Mouse (Mus musculus): ENCODE results near the gene 1700020L24Rik. TPM values are rescaled to one million over a fixed set of nuclear protein-coding genes. Genes with fewer than 3 reads are reported as not detected.

The 1700020L24Rik gene
- polyA plus RNA-seq, 1 experiment from 2014 or later = 1.5 TPM

DNA sequence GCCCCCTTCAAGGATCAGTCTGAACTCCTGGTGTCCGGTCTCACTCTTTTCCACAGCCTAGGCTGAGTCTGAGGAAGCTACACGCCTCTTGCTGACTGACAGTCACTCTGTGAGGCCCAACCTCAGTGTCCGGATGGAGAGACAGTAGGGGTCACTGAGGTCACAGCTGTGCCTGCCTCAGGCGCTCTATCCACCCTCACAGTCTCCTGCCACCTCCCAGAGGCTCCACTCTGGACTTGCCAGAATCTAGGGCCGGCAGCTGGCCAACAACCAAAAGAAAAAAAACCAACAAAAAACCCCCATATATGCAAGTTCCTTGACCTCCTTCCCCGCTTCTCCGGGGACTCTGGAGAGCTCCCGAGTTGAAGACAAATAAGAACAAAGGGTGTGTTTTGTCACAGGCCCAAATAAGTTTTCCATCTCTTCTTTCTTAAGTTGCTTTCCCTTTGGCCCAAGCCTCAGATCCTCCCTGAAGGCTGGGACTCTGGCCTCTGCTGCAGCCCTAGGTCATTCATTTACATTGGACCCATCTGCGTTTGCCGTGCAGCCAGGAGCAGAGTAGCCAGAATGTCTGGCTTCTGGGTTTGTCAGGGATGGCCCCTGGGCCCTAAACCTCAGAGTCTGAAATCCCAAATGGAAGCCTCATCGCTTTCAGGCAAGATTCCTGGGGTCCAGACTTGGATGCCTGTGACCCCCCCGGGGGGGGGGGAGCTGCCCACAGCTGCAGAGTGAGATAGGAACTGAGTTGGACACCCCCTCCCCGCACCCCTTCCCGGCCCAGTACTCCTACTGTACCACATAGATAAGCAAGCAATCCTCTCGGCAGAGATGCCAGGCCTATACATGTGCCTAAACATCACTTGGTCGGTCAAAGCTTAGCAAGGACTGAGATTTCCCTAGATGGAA lies 10.8 kb downstream of the 1700020L24Rik start:
- Histone ChIP-seq H3K27me3 (replicated peaks; ENCODE audit: control insufficient read depth, insufficient read depth, low read length) (peaks cover 14% of the 10 kb centered on the region), H3K27ac (ENCODE audit: low read length) (peak overlapping the region; percentile 28; the same call in 1 of the 2 replicates), H3K36me3 (ENCODE audit: control insufficient read depth, insufficient read depth, low read length) (no peaks in the 10 kb centered on the region), H3K4me1 (ENCODE audit: control insufficient read depth, insufficient read depth, low read length) (peaks cover 27% of the 10 kb centered on the region), H3K4me2 (ENCODE audit: low read depth, low read length) (no peak overlapping the region), H3K9me3 (ENCODE audit: control insufficient read depth, low read length) (no peaks in the 10 kb centered on the region), H3K4me3 (ENCODE audit: low read length) (no peak overlapping the region), H3K9ac (ENCODE audit: low read depth, low read length) (no peak overlapping the region)
- 44% methylated on average over 16 of the region's 16 CpGs for WGBS
- no peak for ATAC-seq

DNA sequence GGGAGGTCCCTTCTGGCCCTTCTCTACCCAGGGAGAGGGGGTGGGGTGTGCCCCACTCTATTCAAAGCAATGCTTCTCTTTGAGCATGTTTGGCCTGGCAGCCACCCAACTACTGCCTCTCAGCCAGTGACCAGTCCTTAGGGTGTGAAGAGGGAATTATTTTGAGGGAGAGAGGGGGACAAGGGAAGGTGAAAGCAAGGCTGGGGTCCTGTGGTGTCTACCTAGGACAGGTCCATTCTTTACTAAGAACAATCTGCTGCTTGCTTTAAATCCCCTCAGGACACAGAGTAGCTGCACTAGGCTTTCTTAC lies 11.4 kb downstream of the 1700020L24Rik start:
- no peak overlapping the region for H3K4me3 ChIP-seq (ENCODE audit: low read length)
- H3K27me3 ChIP-seq (replicated peaks; ENCODE audit: control insufficient read depth, insufficient read depth, low read length) = peaks cover 9% of the 10 kb centered on the region
- peaks cover 28% of the 10 kb centered on the region for H3K4me1 ChIP-seq (ENCODE audit: control insufficient read depth, insufficient read depth, low read length)
- H3K36me3 ChIP-seq (ENCODE audit: control insufficient read depth, insufficient read depth, low read length) = no peaks in the 10 kb centered on the region
- H3K9ac ChIP-seq (ENCODE audit: low read depth, low read length) = no peak overlapping the region
- H3K27ac ChIP-seq (ENCODE audit: low read length) = peak overlapping the region; percentile 31; the same call in 1 of the 2 replicates
- ATAC-seq = no peak
- no peak overlapping the region for H3K4me2 ChIP-seq (ENCODE audit: low read depth, low read length)
- H3K9me3 ChIP-seq (ENCODE audit: control insufficient read depth, low read length) = no peaks in the 10 kb centered on the region

DNA sequence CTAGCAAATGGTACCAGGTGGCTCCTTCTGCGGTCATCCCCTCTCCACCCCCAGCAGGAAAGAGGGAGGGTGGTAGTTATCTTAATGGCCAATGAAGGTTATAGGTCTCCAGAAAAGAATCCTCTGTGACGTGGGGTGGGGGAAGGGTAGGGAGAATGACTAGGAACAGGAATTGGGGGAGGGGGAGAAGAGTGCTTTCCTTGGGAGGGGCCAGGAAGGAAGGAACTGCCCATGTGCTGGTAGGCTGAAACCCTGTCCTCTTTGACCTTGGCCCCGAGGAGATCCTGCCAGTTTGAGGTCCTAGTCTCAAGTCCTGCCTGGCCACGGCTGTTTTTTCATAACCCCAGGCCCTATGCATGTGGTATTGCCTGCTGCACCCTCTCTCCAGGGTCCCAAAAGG lies 11.8 kb downstream of the 1700020L24Rik start:
- Histone ChIP-seq H3K4me1 (ENCODE audit: control insufficient read depth, insufficient read depth, low read length) (peaks cover 31% of the 10 kb centered on the region), H3K27ac (ENCODE audit: low read length) (peak overlapping the region; percentile 31; the same call in 1 of the 2 replicates), H3K9me3 (ENCODE audit: control insufficient read depth, low read length) (no peaks in the 10 kb centered on the region), H3K27me3 (replicated peaks; ENCODE audit: control insufficient read depth, insufficient read depth, low read length) (peaks cover 5% of the 10 kb centered on the region), H3K4me2 (ENCODE audit: low read depth, low read length) (no peak overlapping the region), H3K36me3 (ENCODE audit: control insufficient read depth, insufficient read depth, low read length) (no peaks in the 10 kb centered on the region), H3K9ac (ENCODE audit: low read depth, low read length) (no peak overlapping the region), H3K4me3 (ENCODE audit: low read length) (no peak overlapping the region)
- no peak for ATAC-seq
- 55% methylated on average over 4 of the region's 4 CpGs for WGBS

DNA sequence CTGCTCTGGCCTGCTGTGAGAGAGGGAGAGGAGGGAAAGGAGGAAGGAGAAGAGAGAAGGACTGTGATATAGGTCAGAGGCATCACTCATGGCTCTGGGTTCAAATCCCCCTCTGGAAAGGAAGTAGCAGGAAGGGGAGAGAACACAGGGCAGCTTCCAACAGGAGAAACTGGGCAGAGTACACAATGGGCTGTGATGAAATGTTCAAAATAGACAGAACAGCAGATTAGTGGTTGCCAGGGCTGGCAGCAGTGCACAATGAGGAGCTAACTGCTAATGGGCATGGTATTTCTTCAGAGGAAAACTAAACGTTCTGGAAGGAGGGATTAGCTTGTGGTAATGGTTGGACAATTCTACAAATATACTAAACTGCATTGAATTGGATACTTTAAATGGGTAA lies 13.1 kb downstream of the 1700020L24Rik start:
- H3K36me3 ChIP-seq (ENCODE audit: control insufficient read depth, insufficient read depth, low read length) = no peaks in the 10 kb centered on the region
- peaks cover 41% of the 10 kb centered on the region for H3K4me1 ChIP-seq (ENCODE audit: control insufficient read depth, insufficient read depth, low read length)
- no peak overlapping the region for H3K4me2 ChIP-seq (ENCODE audit: low read depth, low read length)
- 37% methylated on average over 1 of the region's 1 CpGs for WGBS
- H3K9ac ChIP-seq (ENCODE audit: low read depth, low read length) = no peak overlapping the region
- H3K9me3 ChIP-seq (ENCODE audit: control insufficient read depth, low read length) = no peaks in the 10 kb centered on the region
- H3K27me3 ChIP-seq (replicated peaks; ENCODE audit: control insufficient read depth, insufficient read depth, low read length) = 0 out of 2 replicates have a peak, but pooled peaks cover under 1% of the 10 kb centered on the region
- no peak overlapping the region for H3K4me3 ChIP-seq (ENCODE audit: low read length)
- H3K27ac ChIP-seq (ENCODE audit: low read length) = no peak overlapping the region
- ATAC-seq = no peak

DNA sequence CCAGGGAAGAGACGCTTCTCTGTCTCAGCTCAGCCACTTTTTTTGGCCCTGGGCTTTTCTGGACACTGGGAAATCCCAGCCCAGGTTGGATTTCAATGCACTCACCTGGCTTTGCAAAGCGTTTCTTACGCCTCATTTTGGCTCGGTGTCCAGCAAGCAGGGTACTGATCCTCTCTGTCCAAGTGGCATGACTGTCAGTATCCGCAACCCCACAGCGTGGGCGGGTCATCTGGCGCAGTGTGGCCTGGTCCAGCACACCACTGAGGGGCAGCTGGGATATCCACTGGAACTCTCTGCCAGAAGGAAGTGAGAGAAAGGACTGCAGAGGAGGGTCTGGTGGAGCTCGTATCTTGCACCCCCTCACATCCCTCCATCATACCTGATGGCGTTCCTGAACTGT lies 13.8 kb downstream of the 1700020L24Rik start:
- Histone ChIP-seq H3K27ac (ENCODE audit: low read length) (no peak overlapping the region), H3K9me3 (ENCODE audit: control insufficient read depth, low read length) (no peaks in the 10 kb centered on the region), H3K4me2 (ENCODE audit: low read depth, low read length) (no peak overlapping the region), H3K27me3 (replicated peaks; ENCODE audit: control insufficient read depth, insufficient read depth, low read length) (no peaks in the 10 kb centered on the region), H3K9ac (ENCODE audit: low read depth, low read length) (no peak overlapping the region), H3K4me3 (ENCODE audit: low read length) (no peak overlapping the region), H3K4me1 (ENCODE audit: control insufficient read depth, insufficient read depth, low read length) (peaks cover 41% of the 10 kb centered on the region), H3K36me3 (ENCODE audit: control insufficient read depth, insufficient read depth, low read length) (no peaks in the 10 kb centered on the region)
- no peak for ATAC-seq
- WGBS = 83% methylated on average over 10 of the region's 10 CpGs

DNA sequence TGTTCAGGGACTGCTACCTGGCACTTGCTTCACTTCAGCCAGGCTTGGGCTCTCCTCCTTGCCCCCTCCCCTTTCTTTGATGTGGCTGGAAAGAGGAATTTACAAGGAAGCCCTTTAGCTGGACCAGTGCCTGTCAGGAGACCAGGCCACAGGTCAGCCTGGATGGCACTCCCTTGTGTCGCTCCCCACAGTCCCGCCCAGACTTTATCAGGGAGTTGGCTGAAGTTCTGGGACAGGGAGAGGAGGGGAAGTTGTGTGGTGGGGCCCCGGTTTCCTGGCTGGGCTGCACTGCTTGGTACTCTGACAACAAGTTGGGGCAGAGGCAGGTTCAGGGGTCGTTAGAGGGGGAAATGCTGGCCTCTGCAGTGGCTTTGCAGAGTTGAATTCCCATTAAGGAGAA lies 17.1 kb downstream of the 1700020L24Rik start:
- H3K27me3 ChIP-seq (replicated peaks; ENCODE audit: control insufficient read depth, insufficient read depth, low read length) = no peaks in the 10 kb centered on the region
- H3K9me3 ChIP-seq (ENCODE audit: control insufficient read depth, low read length) = no peaks in the 10 kb centered on the region
- 0 out of 2 replicates have a peak overlapping the region, but pooled peaks have one; percentile 12 for H3K4me2 ChIP-seq (ENCODE audit: low read depth, low read length)
- no peaks in the 10 kb centered on the region for H3K36me3 ChIP-seq (ENCODE audit: control insufficient read depth, insufficient read depth, low read length)
- peak overlapping the region; percentile 73 for H3K27ac ChIP-seq (ENCODE audit: low read length)
- H3K4me3 ChIP-seq (ENCODE audit: low read length) = no peak overlapping the region
- no peak overlapping the region for H3K9ac ChIP-seq (ENCODE audit: low read depth, low read length)
- peak; percentile 88 for ATAC-seq
- WGBS = 4% methylated on average over 4 of the region's 4 CpGs
- H3K4me1 ChIP-seq (ENCODE audit: control insufficient read depth, insufficient read depth, low read length) = peaks cover 34% of the 10 kb centered on the region

DNA sequence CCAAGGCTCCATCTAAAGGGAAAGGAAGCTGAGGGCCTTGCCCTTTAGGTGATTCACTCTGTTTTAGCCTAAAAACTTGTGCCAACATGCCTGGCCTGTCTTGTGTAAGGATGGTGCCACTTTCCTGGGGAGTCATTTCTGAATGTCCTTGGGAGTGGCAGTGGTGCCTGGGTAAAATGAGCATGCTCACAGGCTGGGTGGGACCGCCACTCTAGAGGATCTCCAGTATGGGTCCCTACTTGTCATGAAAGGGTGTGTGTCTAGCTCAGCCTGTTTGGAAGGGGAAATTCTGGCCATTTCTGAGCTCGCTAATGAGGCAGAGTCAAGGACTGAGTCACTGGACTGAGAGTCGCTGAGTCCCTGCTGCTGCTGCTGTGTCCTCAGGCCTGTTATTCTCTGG lies 18.1 kb downstream of the 1700020L24Rik start:
- Histone ChIP-seq H3K4me3 (ENCODE audit: low read length) (no peak overlapping the region), H3K27ac (ENCODE audit: low read length) (peak overlapping the region; percentile 50; the same call in 1 of the 2 replicates), H3K36me3 (ENCODE audit: control insufficient read depth, insufficient read depth, low read length) (no peaks in the 10 kb centered on the region), H3K27me3 (replicated peaks; ENCODE audit: control insufficient read depth, insufficient read depth, low read length) (no peaks in the 10 kb centered on the region), H3K4me2 (ENCODE audit: low read depth, low read length) (no peak overlapping the region), H3K4me1 (ENCODE audit: control insufficient read depth, insufficient read depth, low read length) (peaks cover 34% of the 10 kb centered on the region), H3K9me3 (ENCODE audit: control insufficient read depth, low read length) (no peaks in the 10 kb centered on the region), H3K9ac (ENCODE audit: low read depth, low read length) (no peak overlapping the region)
- 74% methylated on average over 3 of the region's 3 CpGs for WGBS
- ATAC-seq = no peak

DNA sequence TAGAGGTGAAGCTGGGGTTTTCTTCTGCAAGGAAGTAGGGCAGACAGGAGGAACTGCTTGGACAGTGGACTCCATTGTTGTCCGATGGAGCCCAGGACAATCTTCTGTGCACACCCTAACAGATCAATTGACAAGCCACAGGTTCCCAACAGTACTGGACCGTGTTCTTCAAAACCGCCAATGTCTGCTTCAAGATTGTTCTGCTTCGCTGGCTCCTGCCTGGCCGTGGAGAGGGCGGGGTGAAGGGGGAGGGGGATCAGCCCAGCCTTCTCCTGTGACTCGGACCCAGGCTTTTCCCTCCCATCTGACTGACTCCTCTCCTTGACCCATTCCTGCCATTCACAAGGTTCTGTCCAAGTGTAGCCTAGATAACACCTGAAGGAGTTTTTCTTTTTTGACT lies 19.8 kb downstream of the 1700020L24Rik start:
- WGBS = 45% methylated on average over 7 of the region's 7 CpGs
- Histone ChIP-seq H3K36me3 (ENCODE audit: control insufficient read depth, insufficient read depth, low read length) (no peaks in the 10 kb centered on the region), H3K27ac (ENCODE audit: low read length) (no peak overlapping the region), H3K4me2 (ENCODE audit: low read depth, low read length) (no peak overlapping the region), H3K4me1 (ENCODE audit: control insufficient read depth, insufficient read depth, low read length) (peaks cover 35% of the 10 kb centered on the region), H3K9me3 (ENCODE audit: control insufficient read depth, low read length) (no peaks in the 10 kb centered on the region), H3K27me3 (replicated peaks; ENCODE audit: control insufficient read depth, insufficient read depth, low read length) (no peaks in the 10 kb centered on the region; the same call in 1 of the 2 replicates), H3K9ac (ENCODE audit: low read depth, low read length) (no peak overlapping the region), H3K4me3 (ENCODE audit: low read length) (no peak overlapping the region)
- no peak for ATAC-seq

DNA sequence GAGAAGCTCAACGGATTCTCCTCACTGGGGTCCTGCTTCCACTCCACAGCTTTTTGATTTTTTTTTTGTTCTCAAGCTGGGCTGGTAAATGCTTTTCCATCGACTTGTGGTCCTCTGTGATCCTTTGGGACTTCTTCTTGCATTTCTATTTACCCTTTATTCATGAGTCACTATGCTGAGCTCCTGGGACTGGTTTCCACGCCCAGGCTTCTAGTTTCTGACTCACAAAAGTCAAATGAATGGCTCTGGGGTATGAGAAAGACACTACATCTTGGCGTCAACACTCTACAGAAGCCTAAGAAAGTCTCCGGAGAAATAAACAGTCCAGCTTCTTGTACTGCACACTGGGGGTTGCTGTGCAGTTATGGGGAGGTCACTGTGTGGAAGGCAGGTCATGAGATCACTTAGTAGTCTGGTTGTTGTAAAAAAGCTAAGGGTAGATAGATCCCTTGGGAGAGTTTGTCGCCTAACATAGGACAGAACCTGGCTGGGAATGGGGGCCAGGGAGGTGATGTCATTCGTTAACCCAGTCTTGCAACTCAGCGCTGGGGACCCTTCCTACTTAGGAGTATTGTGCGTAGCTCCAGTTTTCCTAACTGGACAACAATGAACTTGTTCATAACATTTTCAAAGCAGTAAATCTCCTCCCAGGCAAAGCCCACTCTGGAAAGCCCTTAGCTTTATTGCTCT lies 20.6 kb downstream of the 1700020L24Rik start:
- no peak for ATAC-seq
- H3K9me3 ChIP-seq (ENCODE audit: control insufficient read depth, low read length) = no peaks in the 10 kb centered on the region

More for the DNA sequence above, 20.6 kb downstream of the 1700020L24Rik start:
- no peak overlapping the region for H3K4me2 ChIP-seq (ENCODE audit: low read depth, low read length)
- no peak overlapping the region for H3K4me3 ChIP-seq (ENCODE audit: low read length)
- no peak overlapping the region for H3K9ac ChIP-seq (ENCODE audit: low read depth, low read length)
- 32% methylated on average over 9 of the region's 9 CpGs for WGBS
- no peaks in the 10 kb centered on the region for H3K36me3 ChIP-seq (ENCODE audit: control insufficient read depth, insufficient read depth, low read length)
- peaks cover 32% of the 10 kb centered on the region for H3K4me1 ChIP-seq (ENCODE audit: control insufficient read depth, insufficient read depth, low read length)
- H3K27ac ChIP-seq (ENCODE audit: low read length) = 0 out of 2 replicates have a peak overlapping the region, but pooled peaks have one; percentile 17
- no peaks in the 10 kb centered on the region; the same call in 1 of the 2 replicates for H3K27me3 ChIP-seq (replicated peaks; ENCODE audit: control insufficient read depth, insufficient read depth, low read length)
